Mouse (Mus musculus): ENCODE data around the gene Trappc2.

- no peak for TF ChIP-seq CTCF (IDR thresholded peaks at IDR 0.05; ENCODE audit: borderline replicate concordance, extremely low read depth, insufficient read depth, insufficient read length)
- TF ChIP-seq POLR2A (IDR thresholded peaks at IDR 0.05; ENCODE audit: borderline replicate concordance, extremely low read depth, insufficient read depth, insufficient read length, poor library complexity, severe bottlenecking): no peak
Measured at GRCm38 (mm10) chrX:166468321-166468720, 27.9 kb downstream of the Trappc2 start.
